11 mouse cellular contexts compared by ENCODE assay signal in genomic region chr13:114809624-114810210, GRCm38 (mm10).
"Had no signal": no experiment of that assay in that cellular context is flagged by ENCODE, and none has a peak within 500 bp of the region (broad histone marks: within the 10 kb centered on the region; RNA-seq: fewer than 3 reads in every experiment).

No protein-coding gene starts in this region.

- H3K36me3 ChIP-seq: limb, embryonic 15.5 days; midbrain, embryonic 13.5 days; neural tube, embryonic 15.5 days had no signal

- H3K4me2 ChIP-seq: limb, embryonic 15.5 days; midbrain, embryonic 13.5 days; neural tube, embryonic 15.5 days had no signal

- H3K4me3 ChIP-seq: limb, embryonic 15.5 days; midbrain, embryonic 13.5 days; neural tube, embryonic 15.5 days had no signal

- DNase-seq: kidney, adult 11 months; kidney, adult 9 months; kidney, postnatal 14 days; lung, adult 18-20 months; right cerebral cortex, adult 18-20 months; right cerebral cortex, postnatal 25 days; thymus, adult 18-20 months; thymus, postnatal 25 days had no signal

- H3K27me3 ChIP-seq: limb, embryonic 15.5 days; midbrain, embryonic 13.5 days; neural tube, embryonic 15.5 days had no signal
